Mouse (Mus musculus) heart, postnatal 10 days (tissue): ENCODE data around the gene Tmcc1. TPM values are rescaled to one million over a fixed set of nuclear protein-coding genes. Genes with fewer than 3 reads are reported as not detected.
A peak's percentile ranks its signal among the peaks of the same experiment; 100 is the strongest.

Experiments
- DNase-seq, 2 experiments: peaks; one replicate each; pipeline ENCODE4 v3.0.0; 2021
- intact Hi-C: fragments of 180-260 bp; cut with DNase I; formaldehyde crosslinking; loops from one replicate; pipeline ENCODE4 v1.15.1; 2025
- total RNA-seq, 2 experiments: library from RNA; stranded (reverse); gene quantifications; 2 replicates each; pipeline ENCODE4 v1.2.3; 2021

The Tmcc1 gene
- total RNA-seq, 2 experiments from 2014 or later: 27.3 to 28.7 TPM

DNA sequence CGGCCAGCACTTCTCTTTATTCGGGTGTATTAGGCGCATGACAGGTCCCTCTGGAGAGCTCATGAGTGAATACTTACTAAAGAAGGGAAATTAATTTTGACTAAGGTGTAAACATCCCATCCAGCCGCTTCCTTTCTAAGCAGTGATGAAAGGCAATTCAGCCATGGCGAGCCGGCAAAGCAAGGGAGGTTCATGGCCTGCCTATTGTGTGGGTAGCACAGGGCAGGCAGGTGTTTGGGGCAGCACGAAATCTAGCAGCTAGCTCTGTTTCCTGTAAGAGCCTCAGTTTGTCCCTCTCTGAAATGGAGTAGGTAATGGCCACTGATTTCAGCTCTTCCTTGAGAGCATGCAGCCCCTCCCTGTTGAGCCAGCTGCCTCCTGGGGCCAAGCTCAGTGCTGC lies 208.7 kb downstream of the Tmcc1 start:
- intact Hi-C loops: no loop called here
- DNase-seq: no peak

DNA sequence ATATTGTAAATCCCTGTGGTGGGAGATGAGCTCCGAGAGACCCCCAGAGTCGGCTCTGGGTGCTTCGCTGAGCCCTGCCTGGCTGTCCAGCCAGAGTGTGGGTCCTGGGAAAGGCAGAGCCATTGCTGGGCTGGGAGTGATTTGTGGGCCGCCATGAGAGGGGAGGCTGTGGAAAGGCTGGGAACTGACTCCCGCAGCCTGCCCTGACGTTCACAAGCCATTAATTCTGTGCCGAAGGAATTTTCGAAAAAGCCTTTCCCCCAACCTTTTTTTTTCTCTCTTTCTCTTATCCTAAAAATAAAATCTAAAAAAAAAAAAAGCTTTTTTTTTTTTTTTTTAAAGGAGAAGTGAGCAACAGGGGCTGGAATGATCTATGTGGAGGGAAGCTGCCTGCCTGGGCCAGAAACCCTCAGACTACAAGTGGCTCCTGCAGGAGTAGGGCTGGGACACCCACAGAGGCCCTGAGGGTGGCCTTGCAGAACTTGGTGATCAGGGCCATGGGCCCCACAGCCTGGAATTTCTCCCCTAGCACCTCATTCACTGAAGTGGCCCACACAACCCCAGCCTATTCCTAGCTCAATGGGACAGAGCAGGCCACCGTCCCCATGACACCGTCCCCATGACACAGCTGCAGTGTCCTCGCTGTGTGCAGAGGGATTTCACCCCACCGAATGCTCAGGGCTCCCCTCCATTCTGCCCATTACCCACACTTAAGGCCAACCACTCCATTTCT lies 209.8 kb downstream of the Tmcc1 start:
- DNase-seq: peak in 1 of 2 experiments; percentile 23
- intact Hi-C loops: no loop called here

DNA sequence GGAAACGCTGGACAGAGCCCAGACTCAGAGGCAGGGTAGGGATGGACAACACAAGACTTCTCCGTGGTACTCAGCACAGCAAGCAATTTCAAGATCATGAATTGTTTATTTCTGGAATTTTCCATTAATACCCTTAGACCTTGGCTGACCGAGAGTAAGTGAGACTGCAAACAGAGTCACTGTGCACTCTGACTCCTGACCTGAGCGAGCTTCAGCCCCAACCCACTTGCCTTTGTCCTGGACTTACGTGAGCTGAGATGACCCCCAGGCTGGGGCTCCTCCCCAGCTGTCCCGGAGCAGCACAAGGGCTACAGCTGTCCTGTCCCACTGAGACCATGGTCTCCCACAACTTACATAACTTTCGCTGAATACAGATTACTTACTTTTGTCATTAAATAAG lies 210.4 kb downstream of the Tmcc1 start:
- no peak for DNase-seq
- intact Hi-C loops: no loop called here

DNA sequence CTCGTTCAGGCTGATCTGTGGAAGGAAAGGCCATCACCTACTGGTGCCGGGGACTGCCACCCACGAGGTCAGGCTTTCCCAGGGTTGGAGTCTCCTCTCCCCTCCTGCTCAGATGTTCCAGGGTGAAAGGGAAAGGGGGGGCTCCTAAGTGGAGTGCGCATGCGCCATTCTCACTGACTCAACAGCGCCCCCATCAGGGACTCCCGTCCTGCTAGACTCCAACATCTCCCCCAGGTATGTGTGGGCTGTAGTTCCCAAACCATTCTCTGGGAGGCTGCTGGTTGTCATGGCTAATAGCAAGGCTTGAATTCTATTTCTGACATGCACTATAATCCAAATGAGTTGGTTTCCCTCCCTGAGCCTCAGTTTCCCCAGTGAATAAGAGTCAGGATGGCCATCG lies 214.7 kb downstream of the Tmcc1 start:
- intact Hi-C loops: no loop called here
- DNase-seq: no peak

DNA sequence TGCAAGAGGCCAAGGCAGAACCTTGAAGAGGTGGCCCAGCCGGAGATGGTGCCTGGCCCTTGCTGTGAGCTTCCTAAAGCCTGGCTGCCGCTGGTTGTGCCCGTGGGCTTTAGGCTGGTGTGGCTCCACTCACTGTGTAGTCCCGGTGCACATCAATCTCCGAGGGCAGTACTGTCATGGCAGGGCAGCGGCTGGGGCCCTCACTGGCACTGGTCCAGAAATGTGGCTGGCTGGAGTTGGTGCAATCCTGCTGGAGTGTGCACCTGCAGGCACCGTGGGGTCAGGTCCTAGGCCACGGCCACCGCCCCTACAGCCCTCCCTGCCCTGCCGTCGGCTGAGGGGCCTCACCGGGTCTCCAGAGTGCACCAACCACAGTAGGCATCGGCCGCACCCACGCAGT lies 215.5 kb downstream of the Tmcc1 start:
- intact Hi-C loops: no loop called here
- no peak for DNase-seq

GRCm38 (mm10) chr6:115975606-115976005 lies 217.7 kb downstream of the Tmcc1 start:
- no peak for DNase-seq
- intact Hi-C loops: no loop called here

GRCm38 (mm10) chr6:115973881-115974662 lies 219.2 kb downstream of the Tmcc1 start:
- peak in 1 of 2 experiments; percentile 29 for DNase-seq
- intact Hi-C loops: no loop called here

DNA sequence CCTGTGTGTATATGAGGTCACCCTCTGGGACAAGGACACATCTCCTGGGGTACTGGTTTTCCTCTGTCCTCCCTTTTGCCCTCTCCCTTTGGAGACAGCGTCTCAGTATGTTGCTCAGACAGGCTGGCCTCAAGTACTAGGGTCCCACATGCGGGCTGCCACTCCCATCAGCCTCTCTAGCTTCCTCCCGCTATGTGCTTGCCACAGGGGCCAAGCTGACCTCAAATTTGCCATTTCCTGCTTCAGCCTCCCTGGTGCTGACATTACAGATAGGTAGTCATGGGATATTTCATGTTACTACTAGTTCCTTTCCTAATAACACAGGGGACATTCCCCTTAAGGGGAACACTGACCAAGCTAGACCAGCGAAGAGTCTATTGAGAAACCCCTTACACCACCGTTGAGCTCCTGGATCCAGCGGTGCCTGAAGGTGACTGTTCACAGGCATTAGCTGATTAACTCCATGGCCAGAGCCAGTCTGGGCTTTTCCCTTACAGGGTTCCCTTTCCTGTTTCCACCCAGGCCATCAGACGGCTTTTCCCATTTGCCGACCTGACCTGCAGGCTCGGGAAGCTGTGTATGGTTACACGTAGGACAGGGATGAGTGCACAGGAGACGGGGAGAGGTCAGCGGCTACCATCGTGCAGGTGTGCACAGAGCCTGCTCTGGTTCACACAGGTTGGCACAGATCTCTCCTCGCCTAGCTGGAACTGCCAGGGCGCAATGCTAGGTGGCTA lies 220.0 kb downstream of the Tmcc1 start:
- DNase-seq: no peak
- intact Hi-C loops: no loop called here

DNA sequence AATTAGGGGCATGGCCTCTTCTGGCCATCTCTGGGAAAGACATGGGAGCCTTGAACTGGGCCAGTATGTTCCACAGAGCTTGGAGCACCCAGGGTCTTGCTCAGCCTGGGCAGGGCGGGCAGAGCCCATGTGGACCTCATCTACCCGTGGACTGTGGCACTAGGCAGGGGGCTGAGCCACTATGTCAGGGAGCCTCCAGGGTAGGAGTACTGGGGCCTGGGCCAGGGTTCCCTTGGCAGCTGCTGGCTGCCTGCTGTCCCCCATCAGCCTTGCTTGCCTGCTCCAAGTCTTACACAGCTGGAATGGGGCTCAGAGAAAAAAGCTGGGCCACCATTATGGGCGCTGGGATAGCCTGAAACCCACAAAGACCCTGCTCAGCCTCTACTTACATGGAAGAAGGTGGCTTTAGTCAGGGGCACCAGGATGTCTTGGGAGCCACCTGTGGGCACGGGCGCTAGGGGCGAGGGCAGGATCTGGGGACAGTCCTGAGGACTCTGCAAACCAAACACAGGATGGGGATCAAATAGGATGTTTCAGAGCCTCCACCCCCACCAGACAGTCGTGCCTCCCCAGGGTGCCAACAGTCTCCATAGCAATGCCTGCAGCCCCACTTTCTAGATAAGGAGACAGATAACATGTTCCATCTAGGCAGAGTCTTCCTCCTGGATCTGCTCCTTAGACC lies 221.1 kb downstream of the Tmcc1 start:
- intact Hi-C loops: no loop called here
- peak in 1 of 2 experiments; percentile 62 for DNase-seq

DNA sequence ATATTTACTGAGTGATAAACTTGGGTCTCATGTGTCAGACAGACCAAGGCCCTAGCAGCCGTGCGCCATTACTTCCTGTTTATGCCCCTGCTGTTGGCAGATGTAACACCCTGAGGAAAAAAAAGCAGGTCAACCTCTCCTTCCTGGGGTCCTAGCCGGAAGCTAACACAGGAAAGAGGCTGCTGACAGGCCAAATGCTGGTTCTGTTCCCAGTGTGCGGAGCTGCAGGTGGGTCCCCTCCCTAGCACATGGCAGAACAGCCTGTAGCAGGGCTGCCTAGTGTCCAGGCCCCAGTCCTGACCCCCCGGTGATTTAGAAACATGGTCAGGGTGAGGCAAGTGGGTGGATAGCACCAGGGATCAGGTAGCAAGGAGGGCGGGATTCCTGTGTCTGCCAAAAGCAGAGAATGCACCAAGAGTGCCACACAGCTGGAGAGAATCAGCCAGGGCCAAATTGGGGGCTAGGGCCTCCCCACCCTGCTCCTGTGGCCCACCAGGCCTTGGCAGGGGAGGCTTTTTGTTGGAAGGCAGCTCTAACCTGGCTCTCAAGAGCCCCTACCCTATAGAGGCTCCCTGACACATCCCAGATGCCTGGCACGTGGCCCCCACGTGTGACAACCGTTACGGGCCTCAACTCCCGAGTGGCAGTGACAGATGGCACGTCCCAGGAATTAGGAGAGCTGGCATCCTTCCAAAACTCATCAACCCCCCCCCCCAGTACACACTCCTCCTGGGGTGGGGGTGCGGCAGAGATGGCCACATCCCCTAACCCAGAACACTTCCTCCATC lies 221.8 kb downstream of the Tmcc1 start:
- DNase-seq: no peak
- intact Hi-C loops: no loop called here

GRCm38 (mm10) chr6:115969952-115970351 lies 223.3 kb downstream of the Tmcc1 start:
- no peak for DNase-seq
- intact Hi-C loops: no loop called here

- DNase-seq: no peak
- intact Hi-C loops: no loop called here
Measured at GRCm38 (mm10) chr6:115969103-115969502, 224.2 kb downstream of the Tmcc1 start.

- intact Hi-C loops: no loop called here
- no peak for DNase-seq
Measured at GRCm38 (mm10) chr6:115968700-115969099, 224.6 kb downstream of the Tmcc1 start.

Other genes starting within 250 kb of the Tmcc1 start
- gene H1foo, start 248.5 kb downstream of the Tmcc1 start, total RNA-seq: not detected
- 100 to 1,000 TPM; 179 to 224 TPM for gene Plxnd1, start 198.5 kb downstream of the Tmcc1 start, total RNA-seq
- 10 to 100 TPM; 35.8 to 38.5 TPM for gene Washc2, start 14.6 kb upstream of the Tmcc1 start, total RNA-seq
- 1 to 10 TPM; 3.9 to 4.7 TPM for gene Zfand4, start 70.7 kb upstream of the Tmcc1 start, total RNA-seq
- gene March8, start 144.5 kb upstream of the Tmcc1 start, total RNA-seq: 10 to 100 TPM; 39.1 to 45.4 TPM